Mouse (Mus musculus): Measurements from ENCODE around the gene 4930568D16Rik. TPM values are rescaled to one million over a fixed set of nuclear protein-coding genes. Genes with fewer than 3 reads are reported as not detected.

Gene 4930568D16Rik
- total and polyA plus RNA-seq, 2 experiments = not detected

DNA sequence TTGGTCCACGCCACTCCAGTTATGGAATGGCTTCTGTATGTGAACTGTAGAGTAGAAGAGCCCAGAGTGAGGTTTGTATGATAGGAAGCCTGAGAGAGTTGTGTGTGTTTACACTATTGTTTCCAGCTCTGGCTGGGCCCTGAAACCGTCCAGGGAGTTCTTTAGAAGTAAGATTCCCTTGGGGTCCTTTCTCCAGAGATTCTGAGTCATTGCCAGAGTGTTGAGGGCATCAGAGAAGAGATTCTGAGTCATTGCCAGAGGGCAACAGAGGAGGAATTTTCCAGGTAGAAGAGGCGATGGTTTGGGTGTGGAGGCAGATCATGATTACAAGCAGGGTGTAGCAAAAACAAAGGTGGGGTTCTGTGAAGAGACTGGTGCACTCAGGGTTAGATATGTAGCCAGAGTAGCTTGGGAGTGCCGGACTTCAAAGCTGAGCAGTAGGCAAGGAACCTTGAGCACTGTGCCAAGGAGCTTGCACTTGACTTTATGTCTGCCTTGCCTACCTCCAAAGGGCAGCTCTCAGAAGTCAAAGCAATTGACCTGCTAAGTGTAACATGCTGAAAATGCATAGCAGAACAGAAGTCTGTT lies 57.5 kb downstream of the 4930568D16Rik start:
- Histone ChIP-seq H3K27me3 (ENCODE audit: control insufficient read depth, insufficient read depth, low read length) (no peaks in the 10 kb centered on the region), H3K27ac (replicated peaks; ENCODE audit: insufficient read depth, low read depth, low read length) (no peak overlapping the region), H3K4me3 (ENCODE audit: insufficient read depth, low read depth, low read length) (no peak overlapping the region), H3K9ac (ENCODE audit: low read depth, low read length) (no peak overlapping the region), H3K79me2 (ENCODE audit: control insufficient read depth, insufficient read depth, low read length) (no peaks in the 10 kb centered on the region), H3K36me3 (ENCODE audit: control insufficient read depth, insufficient read depth, low read length) (peaks cover 3% of the 10 kb centered on the region; the same call in 1 of the 2 replicates), H3K4me1 (ENCODE audit: control insufficient read depth, insufficient read depth, low read length) (no peaks in the 10 kb centered on the region)
- no peak for TF ChIP-seq CTCF (IDR thresholded peaks at IDR 0.05; ENCODE audit: low read depth, low read length)
- no peak for TF ChIP-seq POLR2A (IDR thresholded peaks at IDR 0.05; ENCODE audit: extremely low read depth, insufficient read depth, low read length)
- WGBS = 95% methylated on average over 4 of the region's 4 CpGs
- DNase-seq (ENCODE audit: extremely low read depth, low read depth, low spot score) = no peak

DNA sequence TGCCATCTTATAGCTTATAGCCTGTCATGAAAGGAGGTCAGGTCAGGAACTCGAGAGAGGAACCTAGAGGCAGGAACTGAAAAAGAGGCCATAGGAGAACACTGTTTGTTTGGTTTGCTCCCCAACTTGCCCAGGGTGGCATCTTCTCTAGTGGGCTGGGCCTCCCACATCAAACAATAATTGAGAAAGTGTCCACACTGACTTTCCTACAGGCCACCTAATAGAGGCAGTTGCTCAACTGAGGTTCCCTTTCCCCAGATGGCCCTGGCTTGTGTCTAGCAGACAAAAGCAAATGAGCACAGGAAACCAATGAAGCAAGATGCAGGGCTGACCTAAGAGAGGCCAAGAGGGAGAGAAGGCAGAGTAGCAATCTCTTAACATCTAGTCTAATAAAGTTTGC lies 59.4 kb downstream of the 4930568D16Rik start:
- no peak for DNase-seq (ENCODE audit: extremely low read depth, low read depth, low spot score)
- TF ChIP-seq CTCF (IDR thresholded peaks at IDR 0.05; ENCODE audit: low read depth, low read length) = no peak
- TF ChIP-seq POLR2A (IDR thresholded peaks at IDR 0.05; ENCODE audit: extremely low read depth, insufficient read depth, low read length) = no peak
- Histone ChIP-seq H3K27ac (replicated peaks; ENCODE audit: insufficient read depth, low read depth, low read length) (no peak overlapping the region), H3K36me3 (ENCODE audit: control insufficient read depth, insufficient read depth, low read length) (no peaks in the 10 kb centered on the region), H3K79me2 (ENCODE audit: control insufficient read depth, insufficient read depth, low read length) (no peaks in the 10 kb centered on the region), H3K4me1 (ENCODE audit: control insufficient read depth, insufficient read depth, low read length) (no peaks in the 10 kb centered on the region), H3K4me3 (ENCODE audit: insufficient read depth, low read depth, low read length) (no peak overlapping the region), H3K9ac (ENCODE audit: low read depth, low read length) (no peak overlapping the region), H3K27me3 (ENCODE audit: control insufficient read depth, insufficient read depth, low read length) (no peaks in the 10 kb centered on the region)
- 52% methylated on average over 1 of the region's 1 CpGs for WGBS

Other genes with a start within 250 kb of the 4930568D16Rik start
- 109 and 112 TPM in 2 replicates for gene Rab14, start 166.6 kb downstream of the 4930568D16Rik start, total RNA-seq (2014; rRNA removed)
- gene Rab14, start 166.6 kb downstream of the 4930568D16Rik start, polyA plus RNA-seq (2012; rRNA removed) = 246 and 305 TPM in 2 replicates
- gene Gsn, start 111.3 kb downstream of the 4930568D16Rik start, total RNA-seq (2014; rRNA removed) = 16.9 and 22.8 TPM in 2 replicates
- 20.9 and 22.5 TPM in 2 replicates for gene Gsn, start 111.3 kb downstream of the 4930568D16Rik start, polyA plus RNA-seq (2012; rRNA removed)
- gene Stom, start 30.8 kb downstream of the 4930568D16Rik start, total RNA-seq (2014; rRNA removed) = 42.4 and 46.7 TPM in 2 replicates
- gene Stom, start 30.8 kb downstream of the 4930568D16Rik start, polyA plus RNA-seq (2012; rRNA removed) = 34.2 and 40.3 TPM in 2 replicates
- not detected in 2 replicates for gene 4930402F06Rik, start 29.4 kb upstream of the 4930568D16Rik start, total RNA-seq (2014; rRNA removed)
- not detected in 2 replicates for gene 4930402F06Rik, start 29.4 kb upstream of the 4930568D16Rik start, polyA plus RNA-seq (2012; rRNA removed)
- 3.5 and 3.8 TPM in 2 replicates for gene Ggta1, start 95.5 kb upstream of the 4930568D16Rik start, total RNA-seq (2014; rRNA removed)
- 0.70 and 1.3 TPM in 2 replicates for gene Ggta1, start 95.5 kb upstream of the 4930568D16Rik start, polyA plus RNA-seq (2012; rRNA removed)
- 4.1 and 5.4 TPM in 2 replicates for gene Dab2ip, start 190.5 kb upstream of the 4930568D16Rik start, total RNA-seq (2014; rRNA removed)
- gene Dab2ip, start 190.5 kb upstream of the 4930568D16Rik start, polyA plus RNA-seq (2012; rRNA removed) = 8.4 and 8.6 TPM in 2 replicates